Mouse (Mus musculus) embryonic fibroblast, embryonic 13.5 days (primary cell): ENCODE measurements at regions not wholly inside any gene's neighbourhood (a gene's known extent, or its start where the extent isn't known, plus 50 kb on each side); places are given as distances from the start of the nearest gene placed in this dataset.

Source experiments
- CTCF ChIP-seq: IDR thresholded peaks from 2 replicates; pipeline ENCODE4 v1.5.1; 2011; ENCODE audit warnings: mild to moderate bottlenecking, control low read depth, low read length, moderate library complexity, borderline replicate concordance; ENCODE audit not compliant: insufficient read depth
- POLR2A ChIP-seq: IDR thresholded peaks from 2 replicates; pipeline ENCODE4 v1.6.1; 2011; ENCODE audit warnings: low read depth, mild to moderate bottlenecking, control low read depth, low read length, moderate library complexity

GRCm38 (mm10) chr1:121734456-121735112, 166.8 kb upstream of the Ddx18 start:
- TF ChIP-seq CTCF (no peak), POLR2A (no peak)
